Mouse (Mus musculus): ENCODE measurements around the gene Brd3os.

Gene Brd3os

GRCm38 (mm10) chr2:27441767-27442707, at the start of gene Brd3os:
Gene Brd3os, plus strand, starts transcription at chr2:27442324.
- DNase-seq = peak; percentile 95

- peak; percentile 24 for DNase-seq
These were observed 47.8 kb upstream of the Brd3os start for GRCm38 (mm10) chr2:27394158-27394832.

- DNase-seq = no peak
These were observed 45.3 kb upstream of the Brd3os start for GRCm38 (mm10) chr2:27396656-27397440.

GRCm38 (mm10) chr2:27400083-27400482, 42.0 kb upstream of the Brd3os start:
- no peak for DNase-seq

GRCm38 (mm10) chr2:27401544-27401943, 40.6 kb upstream of the Brd3os start:
- DNase-seq = no peak

- no peak for DNase-seq
These were observed 37.6 kb upstream of the Brd3os start for GRCm38 (mm10) chr2:27404375-27405093.

GRCm38 (mm10) chr2:27405094-27405884, 36.8 kb upstream of the Brd3os start:
- no peak for DNase-seq

- no peak for DNase-seq
These were observed 35.2 kb upstream of the Brd3os start for GRCm38 (mm10) chr2:27406928-27407327.

GRCm38 (mm10) chr2:27408194-27408593, 33.9 kb upstream of the Brd3os start:
- no peak for DNase-seq

- no peak for DNase-seq
These were observed 31.5 kb upstream of the Brd3os start for GRCm38 (mm10) chr2:27410518-27411140.

GRCm38 (mm10) chr2:27411688-27412174, 30.4 kb upstream of the Brd3os start:
- DNase-seq = no peak

- no peak for DNase-seq
These were observed 29.8 kb upstream of the Brd3os start for GRCm38 (mm10) chr2:27412245-27412800.

GRCm38 (mm10) chr2:27413582-27413935, 28.6 kb upstream of the Brd3os start:
- DNase-seq = no peak

GRCm38 (mm10) chr2:27413936-27414657, 28.0 kb upstream of the Brd3os start:
- DNase-seq = no peak

GRCm38 (mm10) chr2:27415060-27415783, 26.9 kb upstream of the Brd3os start:
- no peak for DNase-seq

- no peak for DNase-seq
These were observed 25.7 kb upstream of the Brd3os start for GRCm38 (mm10) chr2:27416425-27416824.

GRCm38 (mm10) chr2:27417648-27418153, 24.4 kb upstream of the Brd3os start:
- DNase-seq = no peak

- no peak for DNase-seq
These were observed 23.5 kb upstream of the Brd3os start for GRCm38 (mm10) chr2:27418577-27419070.

Measured in right cerebral cortex, postnatal 14 days (tissue).